Mouse (Mus musculus) brain, embryonic 14.5 days (tissue): ENCODE results near the gene Fli1. TPM values are rescaled to one million over a fixed set of nuclear protein-coding genes. Genes with fewer than 3 reads are reported as not detected.
A peak's percentile ranks its signal among the peaks of the same experiment; 100 is the strongest.

ENCODE experiments used
- DNase-seq: peaks from one replicate; pipeline ENCODE4 v3.0.0-alpha.2; 2011; ENCODE audit warnings: low read depth
- CTCF ChIP-seq: fragments of 200-500 bp; IDR thresholded peaks from 2 replicates; pipeline ENCODE4 v1.5.1; 2012; ENCODE audit warnings: inconsistent platforms, mild to moderate bottlenecking, moderate library complexity, borderline replicate concordance; ENCODE audit not compliant: insufficient read depth, insufficient read length; ENCODE audit errors: extremely low read depth
- POLR2A ChIP-seq: fragments of 200-500 bp; IDR thresholded peaks from 2 replicates; pipeline ENCODE4 v1.6.1; 2012; ENCODE audit warnings: mild to moderate bottlenecking, inconsistent platforms, borderline replicate concordance; ENCODE audit not compliant: poor library complexity, insufficient read depth, insufficient read length, severe bottlenecking; ENCODE audit errors: extremely low read depth
- polyA plus RNA-seq: library from polyadenylated mRNA; depleted of rRNA; stranded (reverse); fragments of >200 nt; gene quantifications from 2 replicates; pipeline ENCODE4 v1.2.3, GENCODE M21; 2012

Fli1 gene
- polyA plus RNA-seq, 1 experiment = 5.3 TPM

- TF ChIP-seq CTCF = no peak
- peak; percentile 35 for DNase-seq
Observed at GRCm38 (mm10) chr9:32544731-32545661, 2.3 kb upstream of the Fli1 start.

- no peak for TF ChIP-seq CTCF
- no peak for TF ChIP-seq POLR2A
- peak; percentile 28 for DNase-seq
Observed at GRCm38 (mm10) chr9:32543923-32544575, 1.4 kb upstream of the Fli1 start.

- peak; percentile 19 for DNase-seq
- TF ChIP-seq CTCF (no peak), POLR2A (no peak)
Observed at GRCm38 (mm10) chr9:32543040-32543581, 450 bp upstream of the Fli1 start.

GRCm38 (mm10) chr9:32541223-32541901 is 1.3 kb downstream of the Fli1 start:
- DNase-seq = peak; percentile 36
- no peak for TF ChIP-seq POLR2A
- TF ChIP-seq CTCF = no peak

- TF ChIP-seq POLR2A (no peak), CTCF (no peak)
- peak; percentile 59 for DNase-seq
Observed at GRCm38 (mm10) chr9:32540406-32541222, 2.0 kb downstream of the Fli1 start.

- peak; percentile 45 for DNase-seq
- TF ChIP-seq POLR2A = no peak
- no peak for TF ChIP-seq CTCF
Observed at GRCm38 (mm10) chr9:32540061-32540405, 2.6 kb downstream of the Fli1 start.

- TF ChIP-seq CTCF (no peak), POLR2A (no peak)
- no peak for DNase-seq
Observed at GRCm38 (mm10) chr9:32539321-32539761, 3.3 kb downstream of the Fli1 start.

GRCm38 (mm10) chr9:32538124-32538523 is 4.5 kb downstream of the Fli1 start:
- TF ChIP-seq POLR2A (no peak), CTCF (no peak)
- DNase-seq = no peak

- TF ChIP-seq POLR2A (no peak), CTCF (no peak)
- no peak for DNase-seq
Observed at GRCm38 (mm10) chr9:32537706-32538105, 5.0 kb downstream of the Fli1 start.

- TF ChIP-seq POLR2A = no peak
- TF ChIP-seq CTCF = no peak
- no peak for DNase-seq
Observed at GRCm38 (mm10) chr9:32535201-32535955, 7.3 kb downstream of the Fli1 start.

- TF ChIP-seq POLR2A = no peak
- TF ChIP-seq CTCF = no peak
- DNase-seq = no peak
Observed at GRCm38 (mm10) chr9:32534025-32534615, 8.5 kb downstream of the Fli1 start.
